Mouse (Mus musculus) liver, embryonic 14.5 days (tissue): ENCODE measurements around the gene R3hdm1.

Source experiments
- CTCF ChIP-seq: IDR thresholded peaks from 2 replicates; pipeline ENCODE4 v1.5.1; 2016; ENCODE audit warnings: antibody characterized with exemption, low read depth, control low read depth
- EP300 ChIP-seq: IDR thresholded peaks from 2 replicates; pipeline ENCODE4 v1.6.1; 2016; ENCODE audit warnings: antibody characterized with exemption, low read depth

- TF ChIP-seq EP300 (no peak), CTCF (no peak)
Measured at GRCm38 (mm10) chr1:128073051-128073450, 30.1 kb upstream of the R3hdm1 start.
